Mouse (Mus musculus) testis, adult 2 months (tissue): Measurements from ENCODE around the gene Hoxa10. TPM values are rescaled to one million over a fixed set of nuclear protein-coding genes. Genes with fewer than 3 reads are reported as not detected.
A peak's percentile ranks its signal among the peaks of the same experiment; 100 is the strongest.

Source experiments
- H3K27ac ChIP-seq: fragments of 200-500 bp; 2 replicates; pipeline ENCODE4 v1.5.1; 2012; ENCODE audit warnings: low read depth, low read length; ENCODE audit not compliant: control insufficient read depth, insufficient read depth
- H3K27me3 ChIP-seq: fragments of 200-500 bp; 2 replicates; pipeline ENCODE4 v1.6.1; 2012; ENCODE audit warnings: mild to moderate bottlenecking, low read length, moderate library complexity; ENCODE audit not compliant: control insufficient read depth, insufficient read depth
- H3K36me3 ChIP-seq: fragments of 200-500 bp; 2 replicates; pipeline ENCODE4 v1.6.1; 2012; ENCODE audit warnings: mild to moderate bottlenecking, low read length; ENCODE audit not compliant: control insufficient read depth, insufficient read depth
- H3K4me1 ChIP-seq: fragments of 200-500 bp; 2 replicates; pipeline ENCODE4 v1.6.1; 2012; ENCODE audit warnings: low read length; ENCODE audit not compliant: control insufficient read depth, insufficient read depth
- H3K4me3 ChIP-seq: fragments of 200-500 bp; 2 replicates; pipeline ENCODE4 v1.5.1; 2012; ENCODE audit warnings: low read depth, mild to moderate bottlenecking, low read length, moderate library complexity, mixed read lengths; ENCODE audit not compliant: control insufficient read depth
- CTCF ChIP-seq: fragments of 200-500 bp; IDR thresholded peaks from 2 replicates; pipeline ENCODE4 v1.5.1; 2012; ENCODE audit warnings: low read depth, mild to moderate bottlenecking, inconsistent platforms, low read length, moderate library complexity; ENCODE audit not compliant: control insufficient read depth, insufficient read depth, insufficient replicate concordance
- POLR2A ChIP-seq: fragments of 200-500 bp; IDR thresholded peaks from 2 replicates; pipeline ENCODE4 v1.6.1; 2012; ENCODE audit warnings: low read depth, mild to moderate bottlenecking, inconsistent platforms, low read length, moderate library complexity; ENCODE audit not compliant: control insufficient read depth
- polyA plus RNA-seq: library from polyadenylated mRNA; depleted of rRNA; stranded (reverse); fragments of >200 nt; gene quantifications from 2 replicates; pipeline ENCODE4 v1.2.3, GENCODE M21; 2012

Gene Hoxa10
- polyA plus RNA-seq, 1 experiment, result 0.19 TPM

DNA sequence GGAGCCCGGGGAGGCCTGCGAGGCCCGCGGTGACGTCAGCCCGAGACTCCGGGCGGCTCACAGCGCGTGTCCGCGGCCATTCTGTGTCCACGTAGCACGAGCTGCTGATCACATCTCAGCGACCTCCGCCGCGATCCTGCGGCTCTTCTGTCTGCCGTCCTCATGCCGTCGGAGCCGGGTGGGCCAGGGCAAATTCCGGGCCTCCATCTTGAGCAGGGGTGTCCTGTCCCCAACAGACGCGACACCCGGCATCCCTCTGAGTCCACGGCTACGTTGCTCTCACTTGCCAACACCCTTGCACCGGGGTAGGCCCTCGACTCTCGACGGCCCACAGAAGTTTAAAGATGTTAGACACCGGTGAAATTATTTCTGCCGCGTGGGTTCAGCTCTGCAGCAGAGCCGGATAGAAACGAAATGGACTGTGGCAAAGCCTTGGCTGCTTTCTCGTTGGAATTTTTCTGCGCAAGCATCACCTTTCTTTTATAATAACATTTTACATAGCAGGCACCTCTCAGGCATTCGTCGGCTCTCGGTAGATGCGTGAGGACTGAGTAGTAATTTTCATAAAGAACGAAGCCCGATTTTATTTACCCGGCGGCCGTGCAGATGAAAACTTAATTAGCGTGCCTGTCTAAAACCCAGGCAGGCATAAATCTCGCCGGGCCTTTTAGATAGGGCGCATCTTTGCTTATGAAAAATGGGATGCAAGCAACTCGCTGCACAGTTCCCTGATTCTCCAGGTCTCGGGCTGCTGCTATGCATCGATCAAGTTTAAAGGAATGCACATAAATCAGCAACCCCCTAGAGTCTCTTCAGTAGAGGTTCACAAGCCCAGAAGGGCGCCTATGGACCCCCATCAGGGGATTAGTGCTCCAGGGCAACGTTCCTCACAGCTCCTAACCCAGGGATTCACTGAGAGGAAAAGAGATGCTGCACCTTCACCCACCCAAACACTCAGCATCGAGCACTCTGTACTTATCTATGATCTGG, 13.2 kb upstream of the Hoxa10 start:
- no peak overlapping the region for H3K27ac ChIP-seq
- no peaks in the 10 kb centered on the region for H3K36me3 ChIP-seq
- H3K4me3 ChIP-seq, result peak overlapping the region; percentile 53
- no peak for TF ChIP-seq POLR2A
- TF ChIP-seq CTCF, result no peak
- H3K27me3 ChIP-seq, result peaks cover 13% of the 10 kb centered on the region
- peaks cover 11% of the 10 kb centered on the region for H3K4me1 ChIP-seq

DNA sequence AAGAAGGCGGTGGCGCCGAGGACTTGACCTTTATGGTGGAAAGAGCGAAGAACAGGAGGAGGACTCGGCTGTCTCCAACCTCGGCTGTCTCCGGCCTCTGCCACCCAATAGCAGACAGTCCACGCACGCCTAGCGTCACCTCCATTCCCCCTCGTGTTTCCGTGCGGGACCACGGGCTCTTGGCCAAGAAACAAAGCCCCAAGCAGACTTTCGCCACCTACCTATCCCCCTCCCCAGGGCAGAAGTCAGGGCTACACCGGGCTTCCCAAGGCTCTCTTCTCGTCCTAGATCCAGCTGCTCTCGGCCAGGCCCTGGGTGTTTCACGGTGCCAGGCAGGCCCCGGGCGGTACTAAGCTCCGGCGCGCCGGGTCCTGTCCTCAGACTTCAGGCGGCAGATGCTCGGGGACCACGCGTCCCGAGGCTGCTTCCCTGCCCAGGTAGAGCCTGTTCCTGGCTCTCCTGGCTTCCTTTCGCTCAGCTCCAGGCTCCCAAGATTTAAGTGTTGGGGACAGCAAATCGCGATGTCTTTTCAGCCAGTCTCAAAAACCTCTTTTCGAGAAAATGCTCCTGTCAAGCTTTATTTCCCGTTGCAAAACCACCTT, 12.2 kb upstream of the Hoxa10 start:
- Histone ChIP-seq H3K36me3 (no peaks in the 10 kb centered on the region), H3K4me3 (no peak overlapping the region), H3K27me3 (peaks cover 16% of the 10 kb centered on the region), H3K4me1 (peaks cover 13% of the 10 kb centered on the region), H3K27ac (no peak overlapping the region)
- TF ChIP-seq CTCF (no peak), POLR2A (no peak)

DNA sequence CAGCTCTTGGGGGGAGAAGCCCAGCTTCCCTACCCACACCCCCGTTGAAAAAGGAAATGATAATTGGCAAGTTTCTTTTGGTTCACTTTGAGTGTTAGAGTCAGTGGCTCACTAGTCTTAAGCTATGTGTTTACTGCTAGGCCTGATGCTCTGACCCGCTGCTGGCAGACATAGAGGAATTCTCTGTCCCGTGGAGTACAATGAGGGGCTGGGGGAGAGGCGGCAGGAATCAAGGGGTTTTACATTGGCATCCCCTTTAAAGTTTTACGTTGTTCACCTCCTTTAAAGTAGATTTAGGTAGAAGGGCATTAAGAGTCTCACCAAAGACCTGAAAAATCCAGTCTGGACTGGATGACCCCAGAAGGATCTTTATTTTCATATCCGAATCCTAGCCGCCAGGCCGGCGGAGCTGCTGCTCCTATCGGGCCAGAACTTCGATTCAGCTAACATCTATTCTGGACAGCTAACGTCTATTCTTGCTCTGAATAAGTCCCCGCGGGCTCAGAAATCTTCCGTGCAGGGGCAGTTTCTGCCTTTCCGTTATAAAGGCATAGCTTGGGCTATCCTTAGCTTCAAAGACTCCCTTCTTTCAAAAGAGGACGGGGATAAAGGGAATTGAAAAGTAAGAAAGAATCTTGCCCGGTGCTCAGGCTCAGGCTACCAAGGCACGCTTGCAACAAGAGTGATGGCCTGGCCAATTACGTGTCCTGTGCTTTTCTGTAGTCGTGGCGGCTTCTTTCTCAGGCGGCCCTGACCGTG, 11.5 kb upstream of the Hoxa10 start:
- H3K4me3 ChIP-seq, result no peak overlapping the region
- peaks cover 19% of the 10 kb centered on the region for H3K27me3 ChIP-seq
- H3K36me3 ChIP-seq, result no peaks in the 10 kb centered on the region
- no peak for TF ChIP-seq POLR2A
- no peak for TF ChIP-seq CTCF
- H3K27ac ChIP-seq, result no peak overlapping the region
- H3K4me1 ChIP-seq, result peaks cover 13% of the 10 kb centered on the region

DNA sequence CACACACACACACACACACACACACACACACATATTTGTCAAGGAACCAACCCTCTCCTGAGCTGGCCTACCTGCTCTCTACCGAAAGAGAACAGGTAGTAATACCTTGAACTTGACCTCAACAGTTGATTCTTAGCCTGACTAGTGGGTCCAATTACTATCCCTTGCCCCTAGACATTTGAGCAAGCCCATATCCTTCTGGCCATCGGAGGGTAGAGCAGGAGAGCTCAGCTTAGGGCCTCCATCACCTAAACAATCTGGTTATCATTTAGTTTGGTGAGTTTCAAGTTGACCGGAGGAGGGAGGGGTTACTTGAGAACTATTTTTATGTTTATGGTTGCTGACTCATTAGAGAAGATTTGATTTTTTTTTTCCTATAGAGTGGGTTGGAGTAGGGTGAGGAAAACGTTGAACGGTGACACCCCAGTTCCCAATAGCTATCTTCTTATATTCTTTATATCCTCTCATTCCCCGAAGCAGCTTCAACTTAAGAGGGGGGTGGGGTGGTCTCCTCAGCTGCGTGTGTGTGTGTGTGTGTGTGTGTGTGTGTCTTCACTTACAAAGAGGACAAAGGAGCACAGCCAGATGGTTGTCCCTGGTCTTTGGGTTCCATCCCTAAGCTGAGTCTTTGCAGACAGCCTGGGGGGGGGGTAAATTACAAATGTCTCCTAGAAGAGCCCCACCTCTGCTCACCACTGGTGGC, 10.7 kb upstream of the Hoxa10 start:
- Histone ChIP-seq H3K27ac (no peak overlapping the region), H3K4me1 (peaks cover 14% of the 10 kb centered on the region), H3K4me3 (no peak overlapping the region), H3K27me3 (peaks cover 20% of the 10 kb centered on the region), H3K36me3 (no peaks in the 10 kb centered on the region)
- no peak for TF ChIP-seq CTCF
- TF ChIP-seq POLR2A, result no peak

DNA sequence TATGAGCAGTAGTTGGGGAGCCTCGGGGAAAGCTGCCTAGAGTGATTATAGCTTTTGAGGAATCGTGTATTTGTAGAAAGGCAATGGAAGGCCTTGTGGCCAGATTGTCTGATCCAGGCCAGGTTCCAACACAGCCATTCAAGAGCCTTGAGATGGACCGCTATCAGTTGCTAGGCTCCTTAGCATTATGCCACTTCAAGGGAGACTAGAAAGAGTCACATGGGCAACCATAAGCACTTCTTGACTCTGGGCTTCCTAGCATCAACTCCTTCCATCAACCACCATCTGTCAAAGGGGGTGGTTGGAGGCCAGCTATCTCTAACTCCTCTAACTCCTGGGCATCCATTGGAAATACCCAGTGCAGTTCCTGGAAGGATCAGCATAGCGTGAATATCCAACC, 9.2 kb upstream of the Hoxa10 start:
- TF ChIP-seq CTCF, result no peak
- TF ChIP-seq POLR2A, result no peak
- Histone ChIP-seq H3K27me3 (peaks cover 26% of the 10 kb centered on the region), H3K4me1 (peaks cover 15% of the 10 kb centered on the region), H3K36me3 (no peaks in the 10 kb centered on the region), H3K4me3 (no peak overlapping the region), H3K27ac (no peak overlapping the region)

DNA sequence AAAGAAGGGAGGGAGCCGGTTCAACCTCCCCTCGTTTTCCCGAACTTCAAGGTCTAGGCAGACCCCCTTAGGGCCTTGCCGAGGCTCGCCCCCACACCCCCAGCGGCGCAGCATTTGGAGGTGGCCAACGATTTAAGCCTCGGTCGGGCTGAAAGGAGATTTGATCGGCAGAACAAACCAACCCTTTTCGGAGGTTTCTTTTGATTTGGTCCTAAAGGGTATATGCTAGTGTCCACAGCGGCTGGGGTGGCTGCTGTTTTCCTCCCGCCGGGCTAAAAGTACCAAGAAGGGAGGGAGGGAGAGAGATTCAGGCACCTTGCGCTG, 8.7 kb upstream of the Hoxa10 start:
- Histone ChIP-seq H3K4me1 (peaks cover 15% of the 10 kb centered on the region), H3K27ac (no peak overlapping the region), H3K4me3 (no peak overlapping the region), H3K36me3 (no peaks in the 10 kb centered on the region), H3K27me3 (peaks cover 28% of the 10 kb centered on the region)
- TF ChIP-seq POLR2A, result no peak
- no peak for TF ChIP-seq CTCF
